ENCODE assay signal across 19 mouse cellular contexts in the genomic region with DNA sequence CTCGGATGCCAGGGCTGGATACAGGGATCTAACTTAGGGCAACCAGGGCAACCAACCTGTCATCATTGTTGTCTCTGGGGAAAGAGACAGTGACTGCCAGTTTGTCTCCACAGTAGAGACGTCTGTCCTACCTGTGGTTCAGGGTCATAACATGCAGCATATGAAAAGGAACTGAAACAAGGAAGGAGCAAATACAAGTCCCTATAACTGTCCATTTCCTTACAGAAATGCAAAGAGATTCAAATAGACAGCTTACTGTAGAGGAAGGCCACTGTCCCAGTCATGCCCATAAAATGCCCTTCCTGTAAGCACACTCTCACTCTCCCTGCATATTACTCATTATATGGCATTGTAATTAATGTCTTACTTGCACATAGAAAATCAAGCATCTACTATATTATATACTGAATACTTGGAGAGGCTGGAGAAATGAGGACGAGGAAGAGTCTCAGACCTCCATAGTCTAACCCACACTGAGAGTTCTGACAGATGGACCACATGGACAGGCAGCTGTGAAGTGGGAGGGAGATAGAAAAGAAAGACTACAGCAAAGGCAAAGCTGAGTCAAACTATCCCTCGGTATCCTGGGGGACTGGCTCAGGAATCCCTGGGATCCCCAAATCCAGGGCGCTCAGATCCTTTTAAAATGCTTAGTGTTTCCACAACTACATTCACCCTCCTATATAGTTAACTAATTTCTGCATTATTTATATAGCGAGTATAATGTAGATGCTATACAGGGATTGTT.
DNase-seq lines count a peak whose midpoint lies in the region; ATAC-seq and TF ChIP-seq lines count a peak whose summit lies in the region.
"Had no signal": no experiment of that assay in that cellular context is flagged by ENCODE, and none has a peak within 500 bp of the region (broad histone marks: within the 10 kb centered on the region; RNA-seq: fewer than 3 reads in every experiment).

No protein-coding gene starts in this region.

- DNase-seq in left cerebral cortex, adult 11 months (ENCODE audit: low spot score) = peak; percentile 62
- no peak for DNase-seq in left cerebral cortex, postnatal 4 days
- DNase-seq in layer of hippocampus, adult 8-10 months (ENCODE audit: low spot score in 2 of 2) = peak; percentile 77 to 87
- DNase-seq in left cerebral cortex, postnatal 14 days (ENCODE audit: low spot score in 2 of 2) = peak; percentile 37 to 77
- peak; percentile 78 for DNase-seq in telencephalon, adult 2 months (ENCODE audit: low read depth, low spot score)
- DNase-seq in adrenal gland, postnatal 36 days = no peak
- DNase-seq in heart, adult 2 months = no peak
- DNase-seq: cerebellum, adult 9-10 months; embryo, embryonic 11 days; kidney, postnatal 14 days had no signal

- no peak for TF ChIP-seq CTCF in heart, adult 2 months (IDR thresholded peaks at IDR 0.05)

- H3K9ac ChIP-seq in hindbrain, embryonic 13.5 days = no peak overlapping the region
- no peak overlapping the region for H3K9ac ChIP-seq in heart, adult 2 months (ENCODE audit: low read depth, low read length)
- H3K9ac ChIP-seq: hindbrain, embryonic 12.5 days; limb, embryonic 12.5 days; liver, embryonic 14.5 days had no signal

- no peak overlapping the region for H3K27ac ChIP-seq in hindbrain, embryonic 13.5 days
- H3K27ac ChIP-seq in heart, adult 2 months = no peak overlapping the region
- H3K27ac ChIP-seq: hindbrain, embryonic 12.5 days; limb, embryonic 12.5 days; liver, embryonic 14.5 days had no signal

- 94% methylated on average over 6 of the region's 6 CpGs for WGBS in hindbrain, embryonic 13.5 days
- WGBS in heart, adult 2 months = 91% methylated on average over 6 of the region's 6 CpGs

- no peak for TF ChIP-seq POLR2A in heart, adult 2 months (IDR thresholded peaks at IDR 0.05; ENCODE audit: insufficient read depth, low read depth, low read length)

- no peaks in the 10 kb centered on the region for H3K27me3 ChIP-seq in hindbrain, embryonic 13.5 days
- no peaks in the 10 kb centered on the region for H3K27me3 ChIP-seq in heart, adult 2 months (ENCODE audit: control insufficient read depth, insufficient read depth, low read length)
- H3K27me3 ChIP-seq: hindbrain, embryonic 12.5 days; limb, embryonic 12.5 days; megakaryocyte, embryonic 14.5 days; Patski had no signal

- intact Hi-C loops in left cerebral cortex, postnatal 4 days (cut with DNase I) = no loop called here
- intact Hi-C loops in left cerebral cortex, postnatal 14 days (cut with DNase I) = no loop called here
- intact Hi-C loops in heart, adult 2 months (cut with DNase I) = no loop called here

- no peak overlapping the region for H3K4me3 ChIP-seq in hindbrain, embryonic 13.5 days
- no peak overlapping the region for H3K4me3 ChIP-seq in heart, adult 2 months
- H3K4me3 ChIP-seq: hindbrain, embryonic 12.5 days; limb, embryonic 12.5 days had no signal

- peaks cover 52% of the 10 kb centered on the region for H3K36me3 ChIP-seq in hindbrain, embryonic 13.5 days
- no peaks in the 10 kb centered on the region for H3K36me3 ChIP-seq in heart, adult 2 months (ENCODE audit: control insufficient read depth, insufficient read depth, low read length)

- no peak for TF ChIP-seq EP300 in heart, adult 2 months (IDR thresholded peaks at IDR 0.05; ENCODE audit: insufficient read depth, low read depth, low read length)

- H3K4me2 ChIP-seq in hindbrain, embryonic 13.5 days = no peak overlapping the region
- H3K4me2 ChIP-seq: hindbrain, embryonic 12.5 days; limb, embryonic 12.5 days had no signal

- H3K9me3 ChIP-seq in hindbrain, embryonic 13.5 days = no peaks in the 10 kb centered on the region
- H3K9me3 ChIP-seq: hindbrain, embryonic 12.5 days; limb, embryonic 12.5 days; megakaryocyte, embryonic 14.5 days had no signal

- ATAC-seq in hindbrain, embryonic 13.5 days (ENCODE audit: low FRiP score) = no peak
- ATAC-seq: forebrain, embryonic 16.5 days; intestine, embryonic 16.5 days; lung, postnatal 0 days; Patski had no signal

- no peaks in the 10 kb centered on the region for H3K79me2 ChIP-seq in heart, adult 2 months (replicated peaks; ENCODE audit: control insufficient read depth, insufficient read depth, low read length)

- no peaks in the 10 kb centered on the region for H3K4me1 ChIP-seq in hindbrain, embryonic 13.5 days (replicated peaks)
- no peaks in the 10 kb centered on the region for H3K4me1 ChIP-seq in heart, adult 2 months (ENCODE audit: control insufficient read depth, insufficient read depth, low read length)
- H3K4me1 ChIP-seq: hindbrain, embryonic 12.5 days; limb, embryonic 12.5 days had no signal

Comparison
In these comparisons a context has a peak if more than half of its experiments do, and no peak if none do; other contexts are left out.
1. DNase-seq: peak in left cerebral cortex, adult 11 months (single experiment), layer of hippocampus, adult 8-10 months (2 of 2), left cerebral cortex, postnatal 14 days (2 of 2) and telencephalon, adult 2 months (single experiment); none in left cerebral cortex, postnatal 4 days (single experiment), adrenal gland, postnatal 36 days (0 of 2) and heart, adult 2 months (0 of 2).